Mouse (Mus musculus) CH12.LX (cell line): ENCODE measurements around the gene Uts2r.

Experiments used
- CTCF ChIP-seq, 2 experiments: IDR thresholded peaks in 1 of 2; conservative IDR thresholded peaks in 1 of 2; 2 replicates each; pipeline ENCODE4 v1.5.1; 2011 to 2012; ENCODE audit warnings: low read depth in 2 of 2, low read length in 2 of 2, improper control_type of control experiment in 1 of 2, inconsistent platforms in 1 of 2, mild to moderate bottlenecking in 1 of 2, moderate library complexity in 1 of 2
- EP300 ChIP-seq: IDR thresholded peaks from 2 replicates; pipeline ENCODE4 v1.6.1; 2011; ENCODE audit warnings: low read length, improper control_type of control experiment
- KAT2A ChIP-seq: IDR thresholded peaks from 2 replicates; pipeline ENCODE4 v1.6.1; 2012; ENCODE audit warnings: low read length, improper control_type of control experiment, inconsistent platforms; ENCODE audit not compliant: insufficient replicate concordance
- MAX ChIP-seq: IDR thresholded peaks from 2 replicates; pipeline ENCODE4 v1.6.1; 2011; ENCODE audit warnings: low read length, improper control_type of control experiment
- NELFE ChIP-seq: IDR thresholded peaks from 2 replicates; pipeline ENCODE4 v1.6.1; 2011; ENCODE audit warnings: low read depth, low read length, improper control_type of control experiment
- POLR2A ChIP-seq: IDR thresholded peaks from 2 replicates; pipeline ENCODE4 v1.6.1; 2011; ENCODE audit warnings: low read depth, mild to moderate bottlenecking, improper control_type of control experiment, low read length
- SIN3A ChIP-seq: IDR thresholded peaks from 2 replicates; pipeline ENCODE4 v1.6.1; 2012; ENCODE audit warnings: low read length, improper control_type of control experiment, inconsistent platforms
- ZNF384 ChIP-seq: IDR thresholded peaks from 2 replicates; pipeline ENCODE4 v1.6.1; 2012; ENCODE audit warnings: low read depth, low read length, improper control_type of control experiment, inconsistent platforms

DNA sequence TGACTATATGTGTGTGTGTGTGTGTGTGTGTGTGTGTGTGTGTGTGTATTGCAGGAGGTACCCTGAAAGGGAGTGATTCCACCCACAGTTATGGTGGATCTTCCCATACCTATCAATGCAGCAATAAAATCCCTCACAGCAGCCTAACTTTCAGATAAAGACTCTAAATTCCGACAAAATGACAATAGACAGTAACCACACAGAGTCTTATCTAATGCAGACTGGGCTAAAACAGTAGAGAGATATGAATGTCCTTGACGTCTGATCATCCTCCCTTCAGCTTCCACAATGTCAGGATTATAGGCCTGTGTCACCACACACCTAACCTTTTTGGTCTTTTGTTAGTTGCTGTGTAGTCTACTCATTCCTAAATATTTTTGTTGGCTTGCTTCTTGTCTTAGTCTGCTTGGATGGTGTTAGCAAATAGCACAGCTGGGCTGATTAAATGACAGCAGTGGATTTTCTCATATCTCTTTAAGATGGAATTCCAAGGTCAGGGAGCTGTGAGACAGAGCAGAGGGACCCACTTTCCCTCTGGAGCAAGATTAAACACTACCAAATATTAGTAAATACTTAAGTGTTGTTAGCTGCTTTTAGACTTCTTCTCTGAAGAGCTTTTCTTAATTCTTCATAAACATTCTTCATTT lies 37.9 kb upstream of the Uts2r start:
- TF ChIP-seq SIN3A (no peak), EP300 (no peak), MAX (no peak), CTCF (conservative IDR thresholded peaks at IDR 0.05 in 1 of 2, IDR thresholded peaks at IDR 0.05 in 1 of 2; ENCODE audit: low read depth in 2 of 2, low read length in 2 of 2) (no peak), POLR2A (no peak), KAT2A (no peak), ZNF384 (no peak), NELFE (no peak)
